Mouse (Mus musculus) liver, embryonic 15.5 days (tissue): ENCODE data around the gene Cd200r3. TPM values are rescaled to one million over a fixed set of nuclear protein-coding genes. Genes with fewer than 3 reads are reported as not detected.

Experiments used
- ATAC-seq: fragments of 200-750 bp; cut with Nextera tagmentation; 2 replicates; pipeline ENCODE4 v1.8.0; 2017; ENCODE audit warnings: moderate number of reproducible peaks, mild to moderate bottlenecking, moderate library complexity; ENCODE audit not compliant: insufficient read depth
- H3K27ac ChIP-seq: fragments of 300-500 bp; sonication (generic); replicated peaks from 2 replicates; pipeline ENCODE4 v1.5.1; 2015; ENCODE audit warnings: mild to moderate bottlenecking, inconsistent platforms
- H3K27me3 ChIP-seq: fragments of 300-500 bp; sonication (generic); 2 replicates; pipeline ENCODE4 v1.6.1; 2015; ENCODE audit warnings: mild to moderate bottlenecking, inconsistent platforms
- H3K36me3 ChIP-seq: fragments of 300-500 bp; sonication (generic); replicated peaks from 2 replicates; pipeline ENCODE4 v1.6.1; 2015; ENCODE audit warnings: moderate library complexity, mild to moderate bottlenecking, inconsistent platforms
- H3K4me1 ChIP-seq: fragments of 300-500 bp; sonication (generic); replicated peaks from 2 replicates; pipeline ENCODE4 v1.6.1; 2015; ENCODE audit warnings: inconsistent platforms
- H3K4me2 ChIP-seq: fragments of 300-500 bp; sonication (generic); 2 replicates; pipeline ENCODE4 v1.6.1; 2015; ENCODE audit warnings: moderate library complexity, mild to moderate bottlenecking, inconsistent platforms
- H3K4me3 ChIP-seq: fragments of 300-500 bp; sonication (generic); replicated peaks from 2 replicates; pipeline ENCODE4 v1.5.1; 2015; ENCODE audit warnings: mild to moderate bottlenecking, inconsistent platforms
- H3K9ac ChIP-seq: fragments of 300-500 bp; sonication (generic); 2 replicates; pipeline ENCODE4 v1.6.1; 2015; ENCODE audit warnings: moderate library complexity, mild to moderate bottlenecking, inconsistent platforms
- H3K9me3 ChIP-seq: fragments of 300-500 bp; sonication (generic); replicated peaks from 2 replicates; pipeline ENCODE4 v1.6.1; 2016; ENCODE audit warnings: inconsistent platforms
- WGBS: fragments of 180-500 bp; shearing (Covaris S2); methylation state at CpG from one replicate; pipeline ENCODE4 v1.1.7; 2015; ENCODE audit warnings: mixed read lengths; ENCODE audit not compliant: insufficient replicate concordance; 5-methylcytosine and 5-hydroxymethylcytosine counted together
- polyA plus RNA-seq: library from polyadenylated mRNA; unstranded; fragments of >200 nt; fragmentation: Nextera tagmentation; extraction: Ambion mirVana; gene quantifications from 2 replicates; pipeline ENCODE4 v1.2.1, GENCODE M21; 2015

The Cd200r3 gene
- 0.82 and 0.88 TPM in 2 replicates for polyA plus RNA-seq

DNA sequence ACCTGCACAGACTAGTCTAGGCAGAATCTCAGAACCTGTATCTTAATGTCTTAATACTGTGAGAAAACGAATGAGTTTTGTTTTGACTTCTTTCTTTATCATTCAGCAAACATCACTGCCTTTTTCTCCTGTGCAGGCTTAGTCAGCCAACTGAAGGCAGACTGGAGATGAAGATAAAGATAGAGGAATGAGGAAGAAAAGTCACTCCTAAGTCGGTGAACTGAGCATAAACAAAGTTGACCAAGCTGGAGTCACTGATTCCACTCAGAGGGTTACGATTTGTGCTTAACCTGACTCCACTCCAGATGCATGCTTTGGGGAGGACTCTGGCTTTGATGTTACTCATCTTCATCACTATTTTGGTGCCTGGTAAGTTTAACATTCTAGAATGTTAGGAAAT, at the start of gene Cd200r3:
Gene Cd200r3, plus strand, starts transcription at position 211 of the 400 bp plus-strand sequence.
- no peaks in the 10 kb centered on the region for H3K27me3 ChIP-seq
- H3K9me3 ChIP-seq: no peaks in the 10 kb centered on the region
- H3K36me3 ChIP-seq: no peaks in the 10 kb centered on the region
- WGBS: 13% methylated on average over 3 of the region's 3 CpGs
- ATAC-seq: no peak
- H3K27ac ChIP-seq: no peak within 1 kb of the TSS
- no peaks in the 10 kb centered on the region for H3K4me1 ChIP-seq
- no peak within 1 kb of the TSS for H3K4me2 ChIP-seq
- H3K4me3 ChIP-seq: no peak within 1 kb of the TSS
- H3K9ac ChIP-seq: no peak within 1 kb of the TSS

DNA sequence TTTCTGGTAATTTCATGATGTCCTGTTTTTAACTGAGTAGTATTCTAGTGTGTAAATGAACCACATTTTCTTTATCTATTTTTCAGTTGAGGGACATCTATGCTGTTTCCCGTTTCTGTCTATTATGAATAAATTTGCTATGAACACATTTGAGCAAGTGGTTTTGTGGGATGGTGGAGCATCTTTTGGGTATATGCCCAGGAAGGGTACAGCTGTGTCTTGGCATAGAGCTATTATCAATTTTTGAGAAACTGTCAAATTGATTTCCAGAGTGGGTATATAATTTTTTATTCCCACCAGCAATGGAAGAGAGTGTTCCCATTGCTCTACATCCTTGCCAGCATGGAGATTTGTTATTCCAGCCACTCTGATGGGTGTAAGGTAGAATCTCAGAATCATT, 11.5 kb upstream of the Cd200r3 start:
- ATAC-seq: no peak
- Histone ChIP-seq H3K4me3 (no peak overlapping the region), H3K36me3 (no peaks in the 10 kb centered on the region), H3K4me2 (no peak overlapping the region), H3K27ac (no peak overlapping the region), H3K9me3 (no peaks in the 10 kb centered on the region), H3K9ac (no peak overlapping the region), H3K4me1 (no peaks in the 10 kb centered on the region), H3K27me3 (no peaks in the 10 kb centered on the region)
- WGBS: 45% methylated on average over 1 of the region's 1 CpGs

DNA sequence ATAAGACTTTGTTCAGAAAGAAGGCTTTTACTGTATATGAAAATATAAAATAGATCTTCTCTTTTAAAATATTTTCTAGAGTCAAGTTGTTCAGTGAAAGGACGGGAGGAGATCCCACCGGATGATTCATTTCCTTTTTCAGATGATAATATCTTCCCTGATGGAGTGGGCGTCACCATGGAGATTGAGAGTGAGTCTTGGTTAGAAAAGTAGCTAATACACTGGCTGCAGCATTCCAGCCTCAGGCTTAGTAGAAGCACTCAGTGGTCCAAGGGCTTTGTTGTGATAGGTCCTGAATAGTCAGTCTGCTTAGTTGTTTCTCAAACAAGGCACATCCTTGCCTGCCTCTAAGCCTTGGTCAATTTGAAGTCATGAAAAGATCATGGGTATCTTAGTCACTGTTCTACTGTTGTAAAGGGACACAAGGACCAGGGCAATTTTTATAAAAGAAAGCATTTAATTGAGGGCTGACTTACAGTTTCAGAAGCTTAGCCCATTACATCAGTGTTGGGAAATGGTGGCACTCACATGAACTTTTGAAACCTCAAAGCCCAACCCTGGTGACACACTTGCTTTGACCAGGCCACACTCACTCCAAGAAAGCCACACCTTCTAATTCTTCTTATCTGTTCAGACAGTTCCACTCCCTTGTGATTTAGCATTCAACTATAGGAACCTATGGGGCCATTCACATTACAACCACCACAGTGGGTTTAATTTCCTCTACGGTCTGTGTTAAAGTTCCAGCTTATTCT, 8.1 kb downstream of the Cd200r3 start:
- no peak for ATAC-seq
- Histone ChIP-seq H3K9ac (no peak overlapping the region), H3K27me3 (no peaks in the 10 kb centered on the region), H3K4me1 (no peaks in the 10 kb centered on the region), H3K27ac (no peak overlapping the region), H3K36me3 (no peaks in the 10 kb centered on the region), H3K4me2 (no peak overlapping the region), H3K4me3 (no peak overlapping the region), H3K9me3 (no peaks in the 10 kb centered on the region)
- 34% methylated on average over 4 of the region's 4 CpGs for WGBS

DNA sequence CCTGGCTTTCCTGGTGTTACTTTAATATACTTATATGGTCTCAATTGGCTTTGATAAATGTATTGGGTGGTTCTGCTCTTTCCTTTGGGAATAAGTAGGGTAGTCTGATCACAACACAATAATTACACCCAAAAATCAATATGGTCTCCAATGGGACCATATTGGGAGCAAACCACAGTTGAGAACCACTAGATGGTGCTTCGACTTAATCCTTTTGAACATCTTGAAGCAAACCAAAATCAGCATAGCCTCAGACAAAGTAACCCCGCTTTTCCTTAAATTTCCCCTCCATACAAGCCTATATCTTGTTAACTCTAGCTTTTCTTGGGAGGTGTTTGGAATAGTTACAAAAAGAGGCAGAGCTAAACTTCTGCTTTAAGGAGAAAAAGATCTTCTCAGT, 18.8 kb downstream of the Cd200r3 start:
- no peak for ATAC-seq
- Histone ChIP-seq H3K27ac (no peak overlapping the region), H3K4me1 (peaks cover 7% of the 10 kb centered on the region; the same call in 1 of the 2 replicates), H3K9ac (no peak overlapping the region), H3K4me2 (no peak overlapping the region), H3K4me3 (no peak overlapping the region), H3K9me3 (no peaks in the 10 kb centered on the region), H3K27me3 (no peaks in the 10 kb centered on the region), H3K36me3 (no peaks in the 10 kb centered on the region)
- WGBS: 37% methylated on average over 2 of the region's 2 CpGs

DNA sequence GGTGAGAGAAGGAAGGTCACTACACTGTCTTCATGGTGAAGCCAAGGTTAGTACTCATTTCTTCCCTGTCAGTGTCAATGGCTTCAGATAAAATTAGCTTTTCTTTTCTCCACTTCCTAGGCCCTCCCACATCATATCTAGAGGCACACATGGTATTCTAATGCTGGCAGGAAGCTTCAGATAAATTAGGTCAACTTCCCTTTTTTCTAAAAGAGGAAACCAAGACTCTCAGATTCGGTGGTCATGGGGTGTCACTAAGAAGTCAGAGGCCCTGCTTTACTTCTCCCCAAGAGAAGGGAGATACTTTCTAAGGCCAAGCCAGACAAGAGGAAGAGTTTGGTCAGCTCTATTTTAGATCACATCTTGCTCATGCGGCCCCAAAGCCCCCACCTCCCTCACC, 19.3 kb downstream of the Cd200r3 start:
- WGBS: 9% methylated on average over 2 of the region's 2 CpGs
- Histone ChIP-seq H3K4me3 (no peak overlapping the region), H3K27me3 (no peaks in the 10 kb centered on the region), H3K27ac (peak overlapping the region; percentile 24; the same call in 1 of the 2 replicates), H3K4me1 (peaks cover 7% of the 10 kb centered on the region; the same call in 1 of the 2 replicates), H3K4me2 (no peak overlapping the region), H3K9ac (no peak overlapping the region), H3K9me3 (no peaks in the 10 kb centered on the region), H3K36me3 (no peaks in the 10 kb centered on the region)
- ATAC-seq: peak; percentile 37; the same call in 1 of the 2 replicates

DNA sequence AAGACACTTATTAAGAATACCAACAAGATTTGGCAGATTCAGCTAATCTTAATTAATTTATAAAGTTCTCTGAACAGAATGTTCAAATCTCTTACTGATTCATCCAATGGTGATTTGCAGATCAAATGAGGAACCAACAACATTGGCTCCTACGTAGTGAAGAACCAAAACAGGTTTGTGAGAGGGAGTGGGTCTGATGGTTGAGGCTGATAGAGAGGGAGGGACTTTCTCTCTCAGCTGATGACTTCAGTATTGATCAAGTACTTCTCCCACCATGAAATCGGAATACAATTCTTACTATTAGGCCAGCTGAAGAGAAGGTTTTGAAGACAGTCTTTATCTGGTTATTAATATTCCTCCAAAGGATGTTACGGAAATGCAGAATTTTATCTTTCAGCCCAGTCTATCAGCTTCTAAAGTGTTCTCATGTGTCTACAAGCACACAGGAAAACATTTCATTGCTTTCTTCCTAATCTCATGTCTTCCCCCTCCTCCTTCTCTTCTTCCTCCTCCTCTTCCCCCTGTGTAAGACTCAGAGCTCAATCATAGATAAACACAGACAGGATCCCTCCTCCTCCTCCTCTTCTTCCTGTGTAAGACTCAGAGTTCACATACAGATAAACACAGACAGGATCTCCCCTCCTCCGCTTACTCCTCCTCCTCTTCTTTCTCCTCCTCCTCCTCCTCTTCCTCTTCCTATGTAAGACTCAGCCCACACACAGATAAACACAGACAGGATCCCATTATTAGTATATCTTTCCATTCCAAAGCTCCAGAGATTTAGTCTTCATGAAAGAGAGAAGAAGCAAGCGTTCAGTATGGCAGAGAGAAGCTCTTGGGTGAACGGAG, 21.3 kb downstream of the Cd200r3 start:
- Histone ChIP-seq H3K4me1 (peaks cover 7% of the 10 kb centered on the region; the same call in 1 of the 2 replicates), H3K36me3 (no peaks in the 10 kb centered on the region), H3K4me3 (no peak overlapping the region), H3K9me3 (no peaks in the 10 kb centered on the region), H3K4me2 (no peak overlapping the region), H3K27me3 (no peaks in the 10 kb centered on the region), H3K9ac (no peak overlapping the region), H3K27ac (no peak overlapping the region)
- 31% methylated on average over 6 of the region's 6 CpGs for WGBS
- no peak; the same call in 1 of the 2 replicates for ATAC-seq

DNA sequence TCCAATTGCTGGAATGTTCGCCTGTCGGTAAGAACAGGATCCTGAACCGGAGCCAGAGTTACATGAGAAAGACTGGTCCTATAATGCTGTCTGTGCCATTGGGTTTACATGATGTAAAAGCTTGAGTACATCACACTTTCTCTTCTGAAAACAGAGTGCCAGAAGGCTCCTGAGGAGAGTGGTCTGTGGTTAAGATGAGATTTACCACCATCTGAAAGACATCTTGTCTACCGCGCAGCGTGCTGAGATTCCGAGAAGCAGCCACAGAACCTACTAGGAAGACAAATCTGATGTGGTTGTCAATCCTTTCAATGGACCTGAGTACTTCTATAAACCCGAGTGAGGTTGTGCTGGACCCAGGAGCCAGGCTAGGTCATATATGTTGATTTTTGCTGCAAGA, 21.9 kb downstream of the Cd200r3 start:
- Histone ChIP-seq H3K27ac (no peak overlapping the region), H3K4me2 (no peak overlapping the region), H3K4me1 (peaks cover 7% of the 10 kb centered on the region; the same call in 1 of the 2 replicates), H3K9me3 (no peaks in the 10 kb centered on the region), H3K27me3 (no peaks in the 10 kb centered on the region), H3K9ac (no peak overlapping the region), H3K4me3 (no peak overlapping the region), H3K36me3 (no peaks in the 10 kb centered on the region)
- WGBS: 32% methylated on average over 8 of the region's 8 CpGs
- ATAC-seq: no peak

DNA sequence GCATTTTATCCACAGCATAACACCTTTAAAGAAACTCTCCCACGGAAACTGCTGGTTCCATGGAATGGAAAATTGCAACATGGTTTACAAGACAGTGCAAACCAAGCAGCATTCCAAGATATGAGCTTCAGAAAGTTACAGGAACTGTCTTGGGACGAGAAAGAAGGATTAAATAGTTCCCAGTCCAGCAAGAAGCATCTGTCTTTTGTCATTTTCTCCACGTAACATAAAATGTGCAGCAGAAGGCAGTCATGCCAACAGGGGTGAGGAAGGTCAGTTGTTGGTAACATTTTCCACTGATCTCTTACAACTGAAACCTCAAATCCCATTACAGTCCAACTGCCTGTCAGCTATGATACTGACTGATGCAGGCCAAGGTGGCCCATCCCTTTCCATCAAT, 22.4 kb downstream of the Cd200r3 start:
- no peaks in the 10 kb centered on the region for H3K27me3 ChIP-seq
- H3K36me3 ChIP-seq: no peaks in the 10 kb centered on the region
- H3K9me3 ChIP-seq: no peaks in the 10 kb centered on the region
- no peak overlapping the region for H3K9ac ChIP-seq
- H3K4me1 ChIP-seq: peaks cover 7% of the 10 kb centered on the region; the same call in 1 of the 2 replicates
- H3K4me2 ChIP-seq: no peak overlapping the region
- no peak overlapping the region for H3K27ac ChIP-seq
- no peak for ATAC-seq
- 41% methylated on average over 3 of the region's 3 CpGs for WGBS
- H3K4me3 ChIP-seq: no peak overlapping the region

DNA sequence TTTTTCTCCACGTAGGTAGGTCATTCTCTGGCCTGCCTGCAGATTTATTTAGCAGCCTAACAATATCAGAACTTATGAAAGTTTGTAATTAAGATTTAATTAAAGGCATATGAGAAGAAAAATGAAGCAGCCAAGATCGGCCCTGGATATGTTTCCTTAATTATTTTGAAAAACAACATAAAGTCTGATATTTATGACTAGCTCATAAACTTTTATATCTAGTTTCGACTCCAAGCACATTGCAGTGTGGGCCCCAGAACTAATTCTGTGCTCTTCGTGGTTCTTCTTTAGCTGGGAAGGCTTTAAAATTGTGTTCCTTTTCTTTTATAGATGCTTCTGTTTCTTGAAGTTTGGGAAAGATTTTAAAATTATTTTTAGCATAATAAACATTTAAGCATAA, 23.4 kb downstream of the Cd200r3 start:
- Histone ChIP-seq H3K9me3 (no peaks in the 10 kb centered on the region), H3K4me3 (no peak overlapping the region), H3K36me3 (no peaks in the 10 kb centered on the region), H3K27me3 (no peaks in the 10 kb centered on the region), H3K4me2 (no peak overlapping the region), H3K9ac (no peak overlapping the region), H3K27ac (no peak overlapping the region), H3K4me1 (peaks cover 7% of the 10 kb centered on the region; the same call in 1 of the 2 replicates)
- no peak for ATAC-seq
- 56% methylated on average over 4 of the region's 4 CpGs for WGBS

DNA sequence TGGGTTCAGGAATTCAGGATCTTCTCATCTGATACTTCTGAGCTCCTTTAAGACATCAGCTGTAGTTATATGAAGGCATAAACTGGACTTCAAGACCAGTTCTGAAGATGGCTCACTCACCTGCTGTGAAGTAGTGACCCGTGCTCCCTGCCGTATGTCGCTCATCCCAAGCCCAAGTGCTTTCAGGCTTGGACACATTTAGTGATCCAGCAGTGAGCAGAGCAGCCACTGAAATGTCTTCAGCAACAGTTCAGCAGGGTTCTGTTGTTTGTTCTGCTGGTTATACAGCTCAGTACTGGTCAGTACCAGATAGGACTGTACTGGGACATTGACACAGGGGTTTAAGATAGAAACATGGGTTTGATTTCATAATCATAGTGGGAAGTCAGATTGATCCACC, 24.6 kb downstream of the Cd200r3 start:
- no peak overlapping the region for H3K4me3 ChIP-seq
- no peaks in the 10 kb centered on the region for H3K27me3 ChIP-seq
- no peaks in the 10 kb centered on the region for H3K36me3 ChIP-seq
- ATAC-seq: no peak
- no peaks in the 10 kb centered on the region for H3K9me3 ChIP-seq
- 72% methylated on average over 3 of the region's 3 CpGs for WGBS
- peaks cover 5% of the 10 kb centered on the region; the same call in 1 of the 2 replicates for H3K4me1 ChIP-seq
- no peak overlapping the region for H3K27ac ChIP-seq
- H3K4me2 ChIP-seq: no peak overlapping the region
- no peak overlapping the region for H3K9ac ChIP-seq

DNA sequence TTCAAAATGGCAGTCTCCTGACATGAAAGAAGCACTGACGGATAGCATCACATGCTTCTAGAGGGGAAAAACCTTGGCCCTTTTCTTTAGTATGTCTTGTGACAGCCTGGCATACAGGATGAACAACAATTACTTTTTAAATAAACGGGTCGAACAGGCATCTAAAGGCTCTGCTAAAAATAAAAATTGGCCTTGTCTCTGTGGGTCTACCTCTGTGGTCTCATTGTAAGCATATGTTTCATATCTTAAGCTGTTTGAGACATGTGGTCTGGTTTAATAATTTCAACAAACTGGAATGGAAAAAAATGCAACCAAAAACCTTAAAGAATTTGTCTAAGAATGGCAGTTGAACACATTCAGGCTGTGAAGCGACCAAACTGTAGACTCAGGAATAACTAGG, 27.4 kb downstream of the Cd200r3 start:
- H3K9ac ChIP-seq: no peak overlapping the region
- no peak for ATAC-seq
- no peaks in the 10 kb centered on the region for H3K36me3 ChIP-seq
- no peaks in the 10 kb centered on the region for H3K4me1 ChIP-seq
- 55% methylated on average over 4 of the region's 4 CpGs for WGBS
- H3K27ac ChIP-seq: no peak overlapping the region
- no peaks in the 10 kb centered on the region for H3K27me3 ChIP-seq
- H3K4me3 ChIP-seq: no peak overlapping the region
- no peaks in the 10 kb centered on the region for H3K9me3 ChIP-seq
- H3K4me2 ChIP-seq: no peak overlapping the region
